Mouse (Mus musculus): ENCODE results near the gene Stt3a. TPM values are rescaled to one million over a fixed set of nuclear protein-coding genes. Genes with fewer than 3 reads are reported as not detected.

Gene Stt3a
- polyA plus RNA-seq (2015; fragmentation: Nextera tagmentation; extraction: Ambion mirVana): 93.0 and 143 TPM in 2 replicates

DNA sequence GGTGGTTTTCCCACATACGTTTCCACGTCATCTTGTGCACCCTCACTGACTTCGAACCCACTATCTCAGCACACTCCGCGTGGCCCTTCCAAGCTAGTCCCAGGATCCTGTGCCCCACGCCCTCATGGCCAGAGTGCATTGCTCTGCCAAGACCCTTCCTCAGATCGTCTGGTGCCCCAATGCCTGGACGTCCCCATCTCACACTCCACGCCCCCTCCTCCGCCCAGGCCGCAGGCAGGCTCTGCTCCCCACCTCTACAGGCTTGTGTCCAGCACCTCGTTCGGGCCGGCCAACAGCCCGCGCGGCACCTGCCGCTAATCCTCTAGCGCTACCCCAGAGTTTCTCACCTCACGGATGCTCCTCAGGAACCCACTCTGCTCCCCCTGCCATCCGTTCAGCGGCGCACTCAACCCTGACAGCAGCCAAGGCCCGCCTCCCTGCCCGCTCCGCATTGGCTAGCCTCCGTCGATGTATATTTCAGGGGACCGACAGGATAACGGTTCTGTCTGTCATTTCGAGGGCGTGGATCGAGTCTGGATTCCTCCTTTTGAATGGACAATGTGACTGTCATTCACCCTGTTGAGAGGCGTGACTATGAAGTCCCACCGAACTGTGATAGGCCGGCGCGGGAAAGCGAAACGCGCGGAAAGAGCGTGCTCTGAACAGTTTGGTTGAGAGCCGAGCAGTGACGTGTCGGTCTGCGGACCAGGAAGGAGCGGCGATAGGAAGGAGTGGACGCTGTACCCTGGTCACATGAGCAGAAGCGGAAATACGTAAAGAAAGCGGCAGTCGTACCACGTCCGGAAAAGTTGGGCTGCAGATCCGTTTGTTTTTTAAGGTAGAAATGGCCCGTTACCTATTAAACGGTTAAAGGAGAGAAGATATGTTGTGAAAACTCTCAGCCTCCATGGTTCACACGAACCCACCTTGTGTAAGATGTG, at the start of gene Stt3a:
TSS of gene Stt3a (minus strand) at position 477 of the 941 bp plus-strand sequence.
- H3K4me2 ChIP-seq: peak within 1 kb of the TSS; percentile 91
- peak within 1 kb of the TSS; percentile 89 for H3K9ac ChIP-seq (replicated peaks)
- no peaks in the 10 kb centered on the region for H3K27me3 ChIP-seq (replicated peaks)
- peak within 1 kb of the TSS; percentile 98 for H3K4me3 ChIP-seq (replicated peaks)
- H3K9me3 ChIP-seq (replicated peaks): no peaks in the 10 kb centered on the region
- WGBS: under 1% methylated on average over 60 of the region's 60 CpGs
- peak; percentile 100 for ATAC-seq (ENCODE audit: low FRiP score)
- H3K36me3 ChIP-seq: peaks cover 12% of the 10 kb centered on the region
- peaks cover 21% of the 10 kb centered on the region for H3K4me1 ChIP-seq
- H3K27ac ChIP-seq (replicated peaks): peak within 1 kb of the TSS; percentile 91

DNA sequence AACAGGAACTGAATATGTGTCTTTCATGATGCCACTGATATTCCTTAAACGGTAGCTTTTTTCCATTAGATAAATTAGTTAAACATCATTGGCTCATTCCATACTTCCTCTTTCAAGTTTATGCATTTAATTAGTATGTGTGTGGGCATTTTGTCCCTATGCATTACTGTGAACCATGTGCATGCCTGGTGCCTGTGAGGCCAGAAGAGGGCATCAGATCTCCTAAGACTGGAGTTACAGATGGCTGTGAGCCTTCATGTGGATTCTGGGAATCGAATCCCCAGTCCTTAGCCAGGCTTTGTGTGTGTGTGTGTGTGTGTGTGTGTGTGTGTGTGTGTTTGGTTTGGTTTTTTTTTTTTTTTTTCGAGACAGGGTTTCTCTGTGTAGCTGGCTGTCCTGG, 47.0 kb upstream of the Stt3a start:
- Histone ChIP-seq H3K4me1 (no peaks in the 10 kb centered on the region), H3K36me3 (no peaks in the 10 kb centered on the region), H3K4me3 (replicated peaks) (no peak overlapping the region), H3K27me3 (replicated peaks) (no peaks in the 10 kb centered on the region), H3K9ac (replicated peaks) (no peak overlapping the region), H3K9me3 (replicated peaks) (no peaks in the 10 kb centered on the region), H3K4me2 (no peak overlapping the region), H3K27ac (replicated peaks) (no peak overlapping the region)
- 76% methylated on average over 2 of the region's 3 CpGs for WGBS
- ATAC-seq (ENCODE audit: low FRiP score): no peak

DNA sequence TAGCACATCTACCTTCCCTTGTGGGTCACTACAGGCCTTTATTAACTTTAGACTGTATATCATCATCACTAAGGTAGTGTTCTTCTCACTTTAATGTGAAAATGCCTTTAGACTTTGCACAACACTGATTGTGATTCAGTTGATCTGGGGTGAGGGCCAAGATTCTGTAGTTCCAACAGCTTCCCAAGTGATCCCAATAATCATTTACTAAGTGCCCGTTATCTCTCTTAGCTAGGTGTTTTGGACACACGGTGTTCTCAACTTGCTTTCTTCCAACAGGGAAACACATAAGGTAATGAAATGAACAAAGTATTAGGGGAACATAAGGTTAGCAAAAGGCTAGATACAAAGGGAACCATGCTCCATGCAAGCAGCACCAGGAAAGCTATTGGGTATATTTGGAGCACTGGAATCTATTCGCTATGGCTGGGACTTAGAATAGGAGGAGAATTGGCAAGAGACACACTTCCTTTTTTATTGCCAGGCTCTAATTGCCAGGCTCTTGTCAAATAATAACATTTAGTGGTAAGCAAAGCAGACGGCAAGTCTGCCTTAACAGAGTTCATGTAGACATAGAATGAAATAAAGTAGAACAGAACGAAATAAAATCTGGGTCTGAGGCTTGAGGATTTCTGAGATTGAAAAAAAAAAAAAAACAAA, 40.8 kb upstream of the Stt3a start:
- no peak overlapping the region for H3K4me2 ChIP-seq
- no peaks in the 10 kb centered on the region for H3K36me3 ChIP-seq
- H3K9ac ChIP-seq (replicated peaks): no peak overlapping the region
- ATAC-seq (ENCODE audit: low FRiP score): no peak
- no peaks in the 10 kb centered on the region for H3K4me1 ChIP-seq
- H3K4me3 ChIP-seq (replicated peaks): no peak overlapping the region
- H3K27me3 ChIP-seq (replicated peaks): no peaks in the 10 kb centered on the region
- 61% methylated on average over 5 of the region's 5 CpGs for WGBS
- H3K9me3 ChIP-seq (replicated peaks): no peaks in the 10 kb centered on the region
- no peak overlapping the region for H3K27ac ChIP-seq (replicated peaks)

DNA sequence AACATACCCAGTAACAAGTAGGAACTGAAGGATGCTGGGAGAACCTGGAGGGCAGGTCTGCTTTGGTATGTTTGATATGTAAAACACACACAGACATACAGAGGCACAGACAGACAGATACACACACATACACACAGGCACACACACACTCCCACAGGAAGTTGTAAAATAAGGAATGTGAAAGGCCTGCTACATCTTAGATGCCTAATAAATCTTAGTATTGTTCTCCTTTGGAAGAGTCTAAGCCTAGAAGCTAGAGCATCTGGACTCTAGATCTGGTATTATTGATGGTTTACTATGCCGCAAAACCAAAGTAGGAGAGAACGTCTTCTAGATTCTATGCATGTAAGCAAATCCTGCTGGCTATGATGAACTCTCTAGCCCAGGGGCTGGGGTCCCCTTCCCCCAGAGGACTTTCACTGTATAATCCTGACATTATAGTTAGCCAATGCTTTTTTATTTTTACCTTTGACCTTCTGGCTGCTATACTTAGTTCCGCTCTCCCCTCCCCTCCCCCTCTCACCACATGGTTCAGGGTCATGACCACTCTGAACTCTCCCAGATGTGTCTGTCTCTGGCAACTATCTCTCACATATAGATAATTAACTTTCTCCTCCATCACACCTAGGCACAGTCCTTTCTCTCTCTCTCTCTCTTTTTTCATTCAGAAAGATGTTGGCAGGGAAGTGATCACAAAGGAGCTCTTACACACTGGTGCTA, 37.9 kb upstream of the Stt3a start:
- Histone ChIP-seq H3K9ac (replicated peaks) (no peak overlapping the region), H3K4me3 (replicated peaks) (no peak overlapping the region), H3K4me1 (no peaks in the 10 kb centered on the region), H3K27ac (replicated peaks) (no peak overlapping the region), H3K9me3 (replicated peaks) (no peaks in the 10 kb centered on the region), H3K27me3 (replicated peaks) (no peaks in the 10 kb centered on the region), H3K4me2 (no peak overlapping the region), H3K36me3 (no peaks in the 10 kb centered on the region)
- 76% methylated on average over 3 of the region's 3 CpGs for WGBS
- ATAC-seq (ENCODE audit: low FRiP score): no peak

DNA sequence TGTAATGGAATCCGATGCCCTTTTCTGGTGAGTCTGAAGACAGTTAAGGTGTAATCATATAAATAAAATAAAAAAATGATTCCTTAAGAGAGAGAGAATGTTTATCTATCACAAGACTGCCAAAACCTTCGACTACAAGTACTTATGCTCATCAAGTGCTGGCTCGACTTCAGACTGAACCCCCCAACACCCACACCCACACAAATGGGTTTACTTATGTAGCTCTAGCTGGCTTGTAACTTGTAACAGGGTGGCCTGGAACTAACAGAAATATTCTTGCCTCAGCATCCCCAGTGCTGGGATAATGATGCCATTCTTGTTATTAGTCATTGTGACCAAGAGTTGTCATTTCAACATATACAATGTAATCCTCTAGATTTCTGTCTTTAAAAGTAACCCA, 36.4 kb upstream of the Stt3a start:
- H3K4me2 ChIP-seq: no peak overlapping the region
- 90% methylated on average over 3 of the region's 3 CpGs for WGBS
- H3K27me3 ChIP-seq (replicated peaks): no peaks in the 10 kb centered on the region
- no peak overlapping the region for H3K27ac ChIP-seq (replicated peaks)
- H3K9ac ChIP-seq (replicated peaks): no peak overlapping the region
- H3K4me3 ChIP-seq (replicated peaks): no peak overlapping the region
- no peak for ATAC-seq (ENCODE audit: low FRiP score)
- H3K9me3 ChIP-seq (replicated peaks): no peaks in the 10 kb centered on the region
- H3K36me3 ChIP-seq: no peaks in the 10 kb centered on the region
- no peaks in the 10 kb centered on the region for H3K4me1 ChIP-seq

DNA sequence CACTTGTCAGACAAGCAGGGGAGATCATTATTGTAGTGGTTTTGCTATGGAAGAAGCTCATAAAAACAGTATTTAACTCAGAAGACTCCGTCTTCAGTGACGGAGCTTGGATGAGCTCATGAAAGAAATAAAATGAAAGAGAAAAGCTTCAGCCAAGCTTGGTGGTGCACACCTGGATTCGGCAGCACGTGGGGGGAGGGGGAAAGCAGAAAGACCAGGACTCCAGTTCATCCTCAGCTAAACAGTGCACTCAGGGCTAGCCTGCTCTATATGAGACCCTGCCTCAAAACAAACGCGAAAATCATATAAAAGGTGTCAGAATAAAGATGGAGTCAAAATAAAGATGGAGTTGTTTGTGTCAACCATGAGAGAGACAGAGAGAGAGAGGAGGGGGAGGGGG, 35.9 kb upstream of the Stt3a start:
- H3K4me2 ChIP-seq: no peak overlapping the region
- WGBS: 73% methylated on average over 6 of the region's 6 CpGs
- no peaks in the 10 kb centered on the region for H3K4me1 ChIP-seq
- no peaks in the 10 kb centered on the region for H3K27me3 ChIP-seq (replicated peaks)
- H3K9me3 ChIP-seq (replicated peaks): no peaks in the 10 kb centered on the region
- no peak overlapping the region for H3K9ac ChIP-seq (replicated peaks)
- no peak overlapping the region for H3K4me3 ChIP-seq (replicated peaks)
- ATAC-seq (ENCODE audit: low FRiP score): no peak
- no peaks in the 10 kb centered on the region for H3K36me3 ChIP-seq
- H3K27ac ChIP-seq (replicated peaks): no peak overlapping the region

DNA sequence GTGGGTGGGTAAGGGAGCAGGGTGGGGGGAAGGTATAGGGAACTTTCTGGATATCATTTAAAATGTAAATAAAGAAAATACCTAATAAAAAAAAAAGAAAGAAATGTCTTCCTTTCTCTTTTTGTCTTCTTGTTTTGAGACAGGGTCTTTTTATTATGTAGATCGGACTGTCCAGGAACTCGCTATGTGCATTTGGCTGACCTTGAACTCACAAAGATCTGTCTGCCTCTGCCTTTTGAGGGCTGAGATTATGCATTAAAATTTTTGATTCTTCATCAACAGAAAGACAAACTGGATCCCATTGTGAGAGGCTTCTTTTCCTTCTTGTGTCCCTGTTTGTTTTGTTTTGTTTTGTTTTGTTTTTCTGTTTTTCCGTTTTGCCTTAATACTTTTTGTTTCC, 35.5 kb upstream of the Stt3a start:
- Histone ChIP-seq H3K9ac (replicated peaks) (no peak overlapping the region), H3K27me3 (replicated peaks) (no peaks in the 10 kb centered on the region), H3K4me2 (no peak overlapping the region), H3K4me1 (no peaks in the 10 kb centered on the region), H3K4me3 (replicated peaks) (no peak overlapping the region), H3K27ac (replicated peaks) (no peak overlapping the region), H3K9me3 (replicated peaks) (no peaks in the 10 kb centered on the region), H3K36me3 (no peaks in the 10 kb centered on the region)
- WGBS: 85% methylated on average over 3 of the region's 3 CpGs
- ATAC-seq (ENCODE audit: low FRiP score): no peak

DNA sequence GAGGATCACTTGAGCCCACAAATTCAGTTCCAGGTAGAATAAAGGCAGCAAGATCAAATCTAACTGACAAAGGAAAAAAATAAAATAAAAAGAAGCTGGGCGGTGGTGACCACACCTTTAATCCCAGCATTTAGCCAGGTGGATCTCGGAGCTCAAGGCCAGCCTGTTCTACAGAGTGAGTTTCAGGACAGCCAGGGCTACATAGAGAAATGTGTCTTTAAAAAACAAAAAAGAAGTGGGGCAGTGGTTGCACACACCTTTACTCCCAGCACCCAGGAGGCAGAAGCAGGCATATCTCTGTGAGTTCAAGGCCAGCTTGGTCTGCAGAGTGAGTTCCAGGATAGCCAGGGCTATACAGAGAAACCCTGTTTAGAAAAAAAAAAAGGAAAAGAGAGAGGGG, 34.5 kb upstream of the Stt3a start:
- H3K27me3 ChIP-seq (replicated peaks): no peaks in the 10 kb centered on the region
- H3K27ac ChIP-seq (replicated peaks): no peak overlapping the region
- H3K4me2 ChIP-seq: no peak overlapping the region
- ATAC-seq (ENCODE audit: low FRiP score): no peak
- H3K4me1 ChIP-seq: peaks cover 4% of the 10 kb centered on the region; the same call in 1 of the 2 replicates
- WGBS: 83% methylated on average over 2 of the region's 2 CpGs
- H3K9me3 ChIP-seq (replicated peaks): no peaks in the 10 kb centered on the region
- H3K9ac ChIP-seq (replicated peaks): no peak overlapping the region
- no peaks in the 10 kb centered on the region for H3K36me3 ChIP-seq
- no peak overlapping the region for H3K4me3 ChIP-seq (replicated peaks)

DNA sequence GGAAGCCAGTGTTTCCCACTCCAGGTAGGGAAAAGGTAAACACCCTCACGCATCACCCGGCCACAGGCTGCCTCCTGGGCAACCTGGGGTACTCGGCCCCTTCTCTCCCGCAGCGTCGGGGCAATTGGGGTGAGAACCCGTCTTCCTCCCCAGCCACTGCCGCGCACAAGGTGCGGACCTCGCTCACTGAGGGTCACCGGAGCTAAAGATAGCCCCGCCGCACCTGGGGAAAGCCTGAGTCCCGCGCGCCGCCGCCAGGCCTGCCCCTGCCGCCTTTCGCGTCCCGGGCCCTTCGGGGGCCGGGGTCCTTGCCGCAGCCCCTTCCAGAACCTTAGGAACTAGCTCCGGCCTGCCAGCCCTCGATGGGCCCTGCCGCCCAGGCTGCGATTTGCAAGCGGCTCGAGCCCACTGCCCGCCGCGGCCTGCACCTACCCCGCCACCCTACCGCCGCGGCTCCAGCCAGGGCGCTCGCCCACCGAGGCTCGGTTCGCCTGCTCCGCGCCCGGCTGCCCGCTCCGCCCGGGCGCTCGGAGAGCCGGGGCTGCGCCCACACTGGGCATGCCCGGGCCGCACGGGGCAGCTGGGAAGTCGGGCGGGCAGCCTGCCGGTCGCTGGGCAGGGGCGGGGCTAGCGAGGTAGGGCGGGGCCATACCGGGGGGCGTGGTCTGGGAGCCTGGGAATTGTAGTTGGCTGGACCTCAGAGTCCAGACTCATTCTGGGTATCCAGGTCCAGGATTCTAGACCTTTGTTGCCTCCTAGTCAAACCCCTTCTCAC, 29.5 kb upstream of the Stt3a start, which contains the start of gene Ei24:
TSS of gene Ei24 (minus strand) at position 613 of the 775 bp plus-strand sequence.
- no peaks in the 10 kb centered on the region for H3K27me3 ChIP-seq (replicated peaks)
- WGBS: under 1% methylated on average over 55 of the region's 66 CpGs
- ATAC-seq (ENCODE audit: low FRiP score): peak; percentile 99
- H3K4me2 ChIP-seq: peak within 1 kb of the TSS; percentile 68
- H3K4me1 ChIP-seq: peaks cover 29% of the 10 kb centered on the region
- peak within 1 kb of the TSS; percentile 96 for H3K9ac ChIP-seq (replicated peaks)
- H3K36me3 ChIP-seq: peaks cover 8% of the 10 kb centered on the region
- peak within 1 kb of the TSS; percentile 99 for H3K4me3 ChIP-seq (replicated peaks)
- no peaks in the 10 kb centered on the region for H3K9me3 ChIP-seq (replicated peaks)
- peak within 1 kb of the TSS; percentile 76 for H3K27ac ChIP-seq (replicated peaks)

DNA sequence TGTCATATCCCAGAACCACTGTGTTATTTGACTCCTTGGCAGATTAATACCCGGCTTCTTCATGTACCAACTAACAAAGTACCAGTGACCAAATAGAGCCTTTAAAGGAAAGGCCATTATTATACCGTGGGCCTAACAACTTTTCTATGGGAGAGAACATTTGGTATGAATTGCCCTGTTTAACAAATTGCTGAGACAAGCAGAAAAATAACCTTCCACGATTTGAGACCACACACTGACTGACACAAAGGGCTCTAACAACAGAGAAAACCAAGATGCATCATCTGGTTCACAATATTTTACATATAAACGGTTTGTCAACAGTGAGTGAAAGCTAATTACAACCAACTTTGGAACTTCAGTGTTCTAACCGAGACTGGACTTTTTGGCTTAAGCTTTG, 28.7 kb upstream of the Stt3a start:
- Histone ChIP-seq H3K4me2 (peak overlapping the region; percentile 68), H3K36me3 (peaks cover 15% of the 10 kb centered on the region)
- no peak for ATAC-seq (ENCODE audit: low FRiP score)

DNA sequence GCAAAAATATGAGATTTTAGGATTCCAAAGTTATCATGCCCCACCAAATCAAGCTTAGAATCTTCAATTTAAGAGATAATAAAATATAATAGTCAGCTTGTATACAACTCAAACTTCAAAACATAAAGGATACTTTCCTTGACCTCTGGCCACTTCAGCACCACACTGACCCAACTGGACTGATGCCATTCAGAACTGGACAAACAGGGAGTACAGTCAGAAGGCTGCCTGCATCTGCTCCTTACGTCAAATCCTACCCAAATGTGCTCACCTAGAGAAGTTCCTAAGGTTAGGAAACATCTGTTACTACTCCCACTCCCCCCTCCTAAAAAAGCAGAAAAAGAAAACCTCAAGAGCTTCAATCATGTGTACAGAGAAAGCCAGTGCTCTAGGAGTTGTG, 28.1 kb upstream of the Stt3a start:
- no peak for ATAC-seq (ENCODE audit: low FRiP score)
- Histone ChIP-seq H3K9me3 (replicated peaks) (no peaks in the 10 kb centered on the region), H3K9ac (replicated peaks) (no peak overlapping the region), H3K36me3 (peaks cover 21% of the 10 kb centered on the region), H3K4me3 (replicated peaks) (peak overlapping the region; percentile 99; the same call in 1 of the 2 replicates), H3K27ac (replicated peaks) (no peak overlapping the region), H3K4me2 (peak overlapping the region; percentile 68), H3K4me1 (peaks cover 29% of the 10 kb centered on the region), H3K27me3 (replicated peaks) (no peaks in the 10 kb centered on the region)
- WGBS: 84% methylated on average over 1 of the region's 1 CpGs

More for the DNA sequence above, 28.7 kb upstream of the Stt3a start:
- Histone ChIP-seq H3K9ac (replicated peaks) (peak overlapping the region; percentile 96), H3K27me3 (replicated peaks) (no peaks in the 10 kb centered on the region), H3K4me3 (replicated peaks) (peak overlapping the region; percentile 99), H3K27ac (replicated peaks) (no peak overlapping the region), H3K9me3 (replicated peaks) (no peaks in the 10 kb centered on the region), H3K4me1 (peaks cover 29% of the 10 kb centered on the region)
- 14% methylated on average over 5 of the region's 5 CpGs for WGBS
